Mouse (Mus musculus) C2C12 (cell line): ENCODE results near the gene Smndc1. TPM values are rescaled to one million over a fixed set of nuclear protein-coding genes. Genes with fewer than 3 reads are reported as not detected.

Experiments used
- H3K27me3 ChIP-seq: one replicate; pipeline ENCODE4 v1.6.1; 2011; ENCODE audit not compliant: control insufficient read depth, insufficient read depth, insufficient read length
- H3K36me3 ChIP-seq: one replicate; pipeline ENCODE4 v1.6.1; 2011; ENCODE audit not compliant: control insufficient read depth, insufficient read depth
- H3K4me3 ChIP-seq: one replicate; pipeline ENCODE4 v1.5.1; 2011; ENCODE audit warnings: mild to moderate bottlenecking, control low read depth; ENCODE audit not compliant: poor library complexity, insufficient read depth, severe bottlenecking
- H3K79me2 ChIP-seq: one replicate; pipeline ENCODE4 v1.6.1; 2011; ENCODE audit not compliant: control insufficient read depth, insufficient read depth
- H3K79me3 ChIP-seq: one replicate; pipeline ENCODE4 v1.6.1; 2011; ENCODE audit warnings: low read depth, control low read depth
- H3ac ChIP-seq: one replicate; pipeline ENCODE3; 2011; ENCODE audit warnings: low read depth; ENCODE audit not compliant: control insufficient read depth, insufficient read length
- CEBPB ChIP-seq: IDR thresholded peaks from one replicate; pipeline ENCODE4 v1.6.1; 2011; ENCODE audit warnings: low read depth, mild to moderate bottlenecking, control low read depth, moderate library complexity
- CTCF ChIP-seq: IDR thresholded peaks from one replicate; pipeline ENCODE4 v1.5.1; 2011; ENCODE audit not compliant: control insufficient read depth, insufficient read depth, insufficient read length
- FOSL1 ChIP-seq: IDR thresholded peaks from one replicate; pipeline ENCODE4 v1.8.0; 2011; ENCODE audit warnings: mild to moderate bottlenecking, low read length; ENCODE audit not compliant: poor library complexity, insufficient read depth, severe bottlenecking
- MAX ChIP-seq: IDR thresholded peaks from one replicate; pipeline ENCODE4 v1.6.1; 2011; ENCODE audit warnings: mild to moderate bottlenecking, control low read depth
- MYOD1 ChIP-seq: IDR thresholded peaks from one replicate; pipeline ENCODE4 v1.6.1; 2011; ENCODE audit warnings: low read depth; ENCODE audit not compliant: control insufficient read depth, insufficient read length
- MYOG ChIP-seq: IDR thresholded peaks from one replicate; pipeline ENCODE4 v1.6.1; 2011; ENCODE audit not compliant: control insufficient read depth, insufficient read length; ENCODE audit errors: extremely low read depth
- USF1 ChIP-seq: IDR thresholded peaks from one replicate; pipeline ENCODE4 v1.6.1; 2011; ENCODE audit warnings: low read depth, mild to moderate bottlenecking, control low read depth, moderate library complexity
- polyA plus RNA-seq: library from polyadenylated mRNA; unstranded; fragments of >200 nt; fragmentation: generic; extraction: Trizol; gene quantifications from one replicate; pipeline ENCODE4 v1.2.1, GENCODE M21; 2012; ENCODE audit warnings: missing spikeins

Smndc1 gene
- polyA plus RNA-seq, 1 experiment: 31.9 TPM

DNA sequence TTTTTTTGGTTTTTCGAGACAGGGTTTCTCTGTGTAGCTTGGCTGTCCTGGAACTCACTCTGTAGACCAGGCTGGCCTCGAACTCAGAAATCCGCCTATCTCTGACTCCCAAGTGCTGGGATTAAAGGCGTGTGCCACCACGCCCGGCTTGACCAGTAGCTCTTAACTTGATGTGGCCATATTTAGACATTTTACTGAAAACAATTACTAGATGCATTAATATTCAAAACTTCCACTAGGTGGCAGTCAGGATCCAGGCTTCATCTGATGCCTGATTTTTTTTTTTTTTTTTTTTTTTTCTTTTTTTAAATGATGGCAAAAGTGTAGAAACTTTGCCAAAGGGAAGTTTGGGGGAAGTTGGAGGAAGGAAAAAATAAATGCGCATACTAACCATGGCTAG, 4.2 kb upstream of the Smndc1 start:
- Histone ChIP-seq H3K79me2 (peaks cover 22% of the 10 kb centered on the region), H3K27me3 (no peaks in the 10 kb centered on the region), H3K36me3 (no peaks in the 10 kb centered on the region), H3ac (no peak overlapping the region), H3K4me3 (no peak overlapping the region), H3K79me3 (peaks cover 12% of the 10 kb centered on the region)
- TF ChIP-seq USF1 (no peak), MAX (no peak), CTCF (no peak), FOSL1 (no peak), MYOD1 (no peak), CEBPB (no peak)

DNA sequence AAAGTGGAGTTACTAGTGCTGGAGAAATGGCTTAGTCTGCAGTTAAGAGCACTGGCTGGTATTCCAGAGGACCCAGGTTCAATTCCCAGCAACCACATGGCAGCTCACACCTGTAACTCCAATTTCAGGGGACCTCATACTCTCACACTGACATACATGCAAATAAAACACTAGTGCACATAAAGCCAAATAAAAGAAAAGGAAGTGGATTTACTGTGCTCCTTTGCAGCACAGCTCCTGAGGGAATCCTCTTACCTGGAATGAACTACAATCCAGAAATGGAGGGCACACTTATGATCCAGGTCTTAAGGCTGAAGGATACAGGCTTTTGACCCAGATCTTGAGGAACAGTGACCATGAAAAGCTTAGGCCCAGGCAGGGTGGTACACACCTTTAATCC, 3.3 kb upstream of the Smndc1 start:
- H3K27me3 ChIP-seq: no peaks in the 10 kb centered on the region
- no peak overlapping the region for H3ac ChIP-seq
- peaks cover 21% of the 10 kb centered on the region for H3K79me3 ChIP-seq
- H3K36me3 ChIP-seq: peaks cover 7% of the 10 kb centered on the region
- TF ChIP-seq USF1 (no peak), CTCF (no peak), MYOG (no peak), MAX (no peak), FOSL1 (no peak), MYOD1 (no peak), CEBPB (no peak)
- H3K4me3 ChIP-seq: no peak overlapping the region
- peaks cover 31% of the 10 kb centered on the region for H3K79me2 ChIP-seq

DNA sequence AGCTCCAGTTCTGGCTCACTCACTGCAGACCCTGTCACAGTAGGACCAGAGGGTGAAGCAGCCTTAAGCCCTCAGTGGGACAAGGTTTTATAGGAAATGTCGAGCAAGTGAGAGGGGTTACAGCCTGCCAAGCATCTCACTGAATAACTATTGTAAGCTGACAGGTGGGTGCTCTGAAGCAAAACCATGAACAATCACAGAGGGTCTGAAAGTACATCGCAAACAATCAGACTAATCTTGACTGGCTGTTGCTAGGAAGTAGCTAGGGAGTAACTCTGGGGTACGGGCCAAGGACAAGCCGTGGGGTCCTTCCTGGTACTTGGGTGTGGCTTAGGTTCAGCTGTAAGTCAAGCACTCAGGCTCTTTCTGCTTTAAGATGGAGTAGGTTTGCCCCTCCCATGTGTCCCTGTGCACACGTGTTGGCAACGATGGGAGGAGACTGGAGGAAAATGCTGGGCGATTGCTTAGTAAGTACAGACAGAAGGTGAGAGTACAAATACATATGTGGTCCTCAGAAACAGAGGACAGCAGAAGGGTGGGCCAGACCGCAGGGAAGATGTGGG, 2.5 kb upstream of the Smndc1 start:
- Histone ChIP-seq H3K4me3 (no peak overlapping the region), H3K79me2 (peaks cover 39% of the 10 kb centered on the region), H3ac (peak overlapping the region; percentile 37), H3K79me3 (peaks cover 28% of the 10 kb centered on the region), H3K27me3 (no peaks in the 10 kb centered on the region), H3K36me3 (peaks cover 14% of the 10 kb centered on the region)
- TF ChIP-seq CEBPB: no peak
- TF ChIP-seq MYOG: no peak
- no peak for TF ChIP-seq CTCF
- TF ChIP-seq FOSL1: no peak
- no peak for TF ChIP-seq MAX
- TF ChIP-seq USF1: no peak
- no peak for TF ChIP-seq MYOD1

DNA sequence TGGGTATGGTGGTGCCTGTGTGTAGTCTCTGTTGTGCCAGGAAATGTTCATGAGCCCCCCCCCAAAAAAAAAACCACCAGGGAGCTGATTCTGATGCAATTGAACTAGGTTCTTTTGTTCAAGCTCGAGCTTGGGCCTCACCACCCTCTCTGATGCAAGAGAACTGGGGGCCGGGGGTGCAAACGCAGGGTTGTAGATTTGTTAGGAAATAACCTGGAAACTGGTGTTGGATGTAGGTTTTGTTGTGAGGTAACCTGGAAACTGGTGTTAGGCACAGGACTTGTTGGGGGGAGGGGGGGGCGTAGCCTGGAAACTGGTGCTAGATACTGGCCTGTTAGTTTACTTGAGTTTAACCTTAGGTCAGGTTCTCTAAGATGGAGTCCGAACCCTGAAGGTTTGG, 1.4 kb upstream of the Smndc1 start:
- TF ChIP-seq MYOG (no peak), USF1 (no peak), CTCF (no peak), CEBPB (no peak), FOSL1 (no peak), MAX (no peak)

DNA sequence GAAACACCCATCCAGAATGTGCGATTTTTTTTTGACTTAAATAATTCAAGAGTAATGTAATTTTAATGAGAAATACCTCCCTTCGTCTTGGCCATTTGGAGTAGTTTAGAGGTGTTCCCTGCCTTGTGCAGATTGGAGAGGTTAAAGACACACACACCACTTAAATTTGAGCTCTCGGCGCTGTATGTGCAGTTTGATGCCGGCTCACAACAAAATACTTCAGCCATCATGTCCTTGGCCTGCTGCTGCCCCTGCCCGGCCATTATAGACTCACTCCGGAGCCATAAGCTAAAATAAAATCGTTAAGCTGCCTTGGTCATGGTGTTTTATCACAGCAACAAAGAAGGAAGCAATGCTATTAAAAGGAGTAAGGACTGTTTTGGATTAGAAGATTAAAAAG, 1.0 kb upstream of the Smndc1 start:
- H3K79me2 ChIP-seq: peaks cover 54% of the 10 kb centered on the region
- H3K4me3 ChIP-seq: peak overlapping the region; percentile 94
- peak overlapping the region; percentile 76 for H3ac ChIP-seq
- no peaks in the 10 kb centered on the region for H3K27me3 ChIP-seq
- peaks cover 29% of the 10 kb centered on the region for H3K36me3 ChIP-seq
- peaks cover 35% of the 10 kb centered on the region for H3K79me3 ChIP-seq
- TF ChIP-seq CTCF (no peak), MYOG (no peak), MYOD1 (no peak), CEBPB (no peak), MAX (no peak), USF1 (no peak)

More for the DNA sequence above, 1.4 kb upstream of the Smndc1 start:
- Histone ChIP-seq H3K79me3 (peaks cover 32% of the 10 kb centered on the region), H3K27me3 (no peaks in the 10 kb centered on the region), H3ac (no peak overlapping the region), H3K4me3 (peak overlapping the region; percentile 94), H3K79me2 (peaks cover 50% of the 10 kb centered on the region), H3K36me3 (peaks cover 25% of the 10 kb centered on the region)

DNA sequence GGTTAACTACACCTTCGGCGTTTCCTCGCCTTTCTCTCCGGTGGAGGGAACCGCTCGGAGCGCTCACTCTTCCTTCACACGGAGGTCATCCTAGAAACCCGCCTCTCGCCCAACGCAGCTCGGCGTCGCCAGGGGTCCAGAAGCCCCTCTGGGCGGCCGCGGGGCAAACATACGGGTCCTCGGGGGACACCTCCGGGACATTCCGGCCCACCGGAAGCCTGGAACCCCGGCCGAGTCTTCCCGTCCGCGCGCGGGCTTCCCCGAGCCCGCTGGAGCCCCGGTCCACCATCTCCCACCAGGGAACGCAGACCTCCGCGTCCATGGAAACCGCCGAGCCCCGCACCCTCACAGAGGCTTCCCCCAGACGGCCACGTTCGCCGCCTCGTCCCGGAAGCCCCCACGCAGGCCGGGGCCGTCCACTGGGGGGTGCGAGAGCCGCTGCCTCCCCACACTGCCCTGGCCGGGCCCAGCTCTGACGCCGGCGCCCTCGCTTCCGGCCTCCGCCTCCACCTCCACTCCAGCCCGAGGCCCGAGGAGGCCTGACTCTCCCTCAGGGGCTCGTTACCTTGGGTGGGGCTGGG, 437 bp downstream of the Smndc1 start:
- Histone ChIP-seq H3K27me3 (no peaks in the 10 kb centered on the region), H3K4me3 (peak overlapping the region; percentile 94), H3K36me3 (peaks cover 44% of the 10 kb centered on the region), H3K79me3 (peaks cover 47% of the 10 kb centered on the region), H3K79me2 (peaks cover 68% of the 10 kb centered on the region), H3ac (peak overlapping the region; percentile 97)
- TF ChIP-seq USF1 (no peak), CTCF (no peak), MYOD1 (no peak), MAX (no peak), CEBPB (no peak), MYOG (no peak), FOSL1 (no peak)
